Mouse (Mus musculus) hindbrain, embryonic 14.5 days (tissue): ENCODE data around the gene E2f6. TPM values are rescaled to one million over a fixed set of nuclear protein-coding genes. Genes with fewer than 3 reads are reported as not detected.

Source experiments
- microRNA-seq: library from miRNA; unstranded; fragments of <30 nt; microRNA quantifications from one replicate; pipeline ENCODE4, GENCODE M21; 2016
- polyA plus RNA-seq: library from polyadenylated mRNA; unstranded; fragments of >200 nt; fragmentation: Nextera tagmentation; extraction: Ambion mirVana; gene quantifications from 2 replicates; pipeline ENCODE4 v1.2.1, GENCODE M21; 2014

Gene E2f6
- polyA plus RNA-seq, 1 experiment from 2014 or later: 32.5 TPM

Small RNA genes within 50 kb of the gene (microRNA-seq; reads per million reads assigned to microRNA genes)
- not detected for gene Gm44305

Other genes starting within 250 kb of the E2f6 start
- 18.0 and 19.1 TPM in 2 replicates for gene Lpin1, start 200.0 kb upstream of the E2f6 start, polyA plus RNA-seq
- gene Ntsr2, start 157.6 kb upstream of the E2f6 start, polyA plus RNA-seq: 1.8 and 3.1 TPM in 2 replicates
- 0.88 and 1.4 TPM in 2 replicates for gene Greb1, start 10.1 kb upstream of the E2f6 start, polyA plus RNA-seq
- 15.7 and 17.6 TPM in 2 replicates for gene Rock2, start 83.9 kb downstream of the E2f6 start, polyA plus RNA-seq
- gene Pqlc3, start 189.4 kb downstream of the E2f6 start, polyA plus RNA-seq: 1.6 and 1.9 TPM in 2 replicates
- 7.7 and 8.2 TPM in 2 replicates for gene 2410004P03Rik, start 200.8 kb downstream of the E2f6 start, polyA plus RNA-seq